Mouse (Mus musculus) brain, embryonic 14.5 days (tissue): Measurements from ENCODE around the gene Gkn2.

Experiments
- CTCF ChIP-seq: fragments of 200-500 bp; IDR thresholded peaks from 2 replicates; pipeline ENCODE4 v1.5.1; 2012; ENCODE audit warnings: inconsistent platforms, mild to moderate bottlenecking, moderate library complexity, borderline replicate concordance; ENCODE audit not compliant: insufficient read depth, insufficient read length; ENCODE audit errors: extremely low read depth
- POLR2A ChIP-seq: fragments of 200-500 bp; IDR thresholded peaks from 2 replicates; pipeline ENCODE4 v1.6.1; 2012; ENCODE audit warnings: mild to moderate bottlenecking, inconsistent platforms, borderline replicate concordance; ENCODE audit not compliant: poor library complexity, insufficient read depth, insufficient read length, severe bottlenecking; ENCODE audit errors: extremely low read depth

DNA sequence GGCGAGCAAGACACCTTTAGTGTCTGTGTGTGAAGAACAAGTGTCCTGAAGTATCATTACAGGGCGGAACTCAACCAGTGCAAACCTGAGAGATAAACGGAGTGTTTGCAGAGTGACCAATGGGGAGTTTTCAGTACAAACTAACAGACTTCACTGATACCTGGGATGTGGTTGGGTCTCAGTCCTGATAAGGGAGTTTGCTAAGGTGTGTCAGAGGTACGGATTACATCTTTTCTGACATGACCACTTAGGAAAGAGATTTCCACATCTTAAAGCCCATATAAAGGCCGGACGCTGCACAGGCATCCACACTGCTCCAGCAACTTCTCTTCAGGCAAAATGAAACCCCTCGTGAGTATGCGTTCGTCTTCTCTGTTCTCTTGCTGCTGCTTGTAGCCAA lies at the start of gene Gkn2:
- no peak for TF ChIP-seq CTCF
- no peak for TF ChIP-seq POLR2A
